Mouse (Mus musculus) c-Kit-positive CD71-positive TER-119-negative erythroid progenitor cells, embryonic 14.5 days (primary cell): ENCODE results near the gene Tpm3.
"Not testable (repeated sequence)": the region's sequence is repeated elsewhere in the genome, so short reads cannot be mapped to it uniquely, and the experiment has no call there.

Experiments used
- DNase-seq: peaks from one replicate; pipeline ENCODE4 v3.0.0-alpha.2; 2013; ENCODE audit warnings: low read depth

Gene Tpm3

DNA sequence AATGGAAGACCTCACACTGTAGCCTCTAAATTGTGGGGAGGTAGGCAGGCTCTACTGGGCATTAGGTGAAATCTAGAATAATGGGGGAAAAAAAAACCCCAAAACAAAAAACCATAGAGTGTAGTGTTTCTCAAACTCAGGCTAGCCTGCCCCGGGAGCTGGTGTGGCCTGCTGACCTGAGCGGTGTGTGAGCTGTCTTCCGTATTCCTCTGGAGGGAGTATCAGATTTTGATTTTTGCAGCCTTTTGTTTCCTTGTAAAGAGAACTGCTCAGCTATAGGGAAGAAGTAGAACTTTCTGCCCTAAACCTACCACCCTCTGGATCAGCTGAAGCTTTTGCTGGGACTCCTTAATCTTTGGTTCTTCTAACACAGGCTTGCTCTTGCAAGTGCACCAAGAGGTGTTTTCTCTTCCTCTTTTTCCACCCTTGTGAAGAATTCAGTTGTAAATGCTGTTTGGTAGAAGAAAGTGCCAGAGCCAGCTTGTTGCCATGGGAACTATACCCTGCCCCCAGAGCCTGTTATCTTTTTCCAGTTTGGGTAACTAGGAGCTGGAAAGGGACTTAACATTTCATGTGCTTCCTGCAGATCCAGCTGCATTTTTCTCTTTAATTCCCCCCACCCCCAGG, 11.4 kb downstream of the Tpm3 start:
- no peak for DNase-seq

- DNase-seq = no peak
Measured at GRCm38 (mm10) chr3:90084790-90085189, 12.3 kb downstream of the Tpm3 start.

DNA sequence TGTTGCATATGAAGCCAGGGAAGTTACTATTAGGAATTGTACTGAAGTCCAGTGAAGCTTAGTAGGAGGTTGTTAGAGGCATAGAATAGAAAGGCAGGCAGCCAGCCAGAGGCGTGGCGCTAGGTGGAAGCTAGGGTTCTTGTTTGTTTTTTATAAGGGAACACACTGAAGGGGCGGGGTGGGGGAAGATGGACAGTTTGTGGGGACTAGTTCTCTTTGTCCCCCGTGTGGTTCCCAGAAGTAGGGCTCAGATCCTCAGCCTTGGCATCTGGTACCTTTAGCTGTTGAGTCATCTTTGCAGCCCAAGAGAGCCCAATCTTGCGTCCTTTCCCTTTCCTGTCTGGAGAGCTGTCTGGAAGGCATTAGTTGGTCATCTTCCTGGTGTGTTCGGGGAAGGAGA, 12.8 kb downstream of the Tpm3 start:
- no peak for DNase-seq

DNA sequence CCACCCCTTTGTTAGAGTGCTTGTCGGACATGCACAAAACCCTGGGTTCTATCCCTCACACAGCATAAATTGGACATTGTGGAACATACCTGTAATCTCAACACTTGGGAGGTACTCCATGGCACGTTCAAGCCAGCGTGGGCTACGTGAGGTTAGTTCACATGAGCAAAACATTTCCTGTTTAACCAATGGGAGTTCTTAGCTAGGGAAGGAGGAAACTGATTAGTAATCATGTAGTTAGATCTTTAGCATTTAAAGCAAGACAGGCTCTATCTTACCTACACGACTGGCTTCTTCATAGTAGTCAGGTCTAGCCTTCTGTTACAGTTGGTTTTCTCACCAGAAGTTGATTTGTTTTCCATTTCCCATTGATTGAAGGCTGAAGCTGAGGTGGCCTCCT, 13.6 kb downstream of the Tpm3 start:
- DNase-seq = no peak

DNA sequence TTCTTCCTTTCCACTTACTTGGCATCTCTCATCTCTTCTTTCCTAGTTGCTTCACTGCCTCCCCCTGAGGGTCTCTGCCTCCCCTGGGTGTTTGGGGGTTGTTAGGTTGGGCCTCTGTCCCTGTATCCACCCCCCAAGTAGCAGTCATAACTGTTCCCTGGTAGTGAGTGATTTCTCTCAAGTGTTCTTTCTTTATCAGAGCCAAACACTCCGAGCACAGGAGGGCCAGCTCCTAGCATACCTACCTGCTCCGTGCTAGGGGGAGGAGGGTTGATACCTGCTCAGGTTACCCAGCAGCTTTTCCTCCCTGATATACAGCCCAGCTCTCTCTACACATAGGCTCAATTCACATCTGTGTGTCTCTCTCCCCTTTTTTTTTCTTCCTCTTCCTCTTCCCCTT, 16.2 kb downstream of the Tpm3 start:
- no peak for DNase-seq

DNA sequence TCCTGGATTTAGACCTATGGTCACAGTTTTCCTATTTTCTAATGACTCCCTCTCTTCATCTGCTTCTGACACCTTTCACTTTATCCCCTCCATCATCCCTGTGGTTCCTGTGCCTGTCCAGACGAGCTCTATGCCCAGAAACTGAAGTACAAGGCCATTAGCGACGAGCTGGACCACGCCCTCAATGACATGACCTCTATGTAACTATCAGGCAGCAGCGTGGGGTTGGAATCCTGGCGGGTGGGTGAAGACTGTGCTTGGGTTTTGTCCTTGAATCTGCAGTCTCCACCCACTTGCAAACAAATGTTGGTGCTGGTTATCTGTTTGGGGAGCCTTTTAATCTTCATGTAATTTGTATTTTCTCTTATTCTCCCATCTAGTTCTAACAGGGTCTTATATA, 18.4 kb downstream of the Tpm3 start:
- no peak for DNase-seq

DNA sequence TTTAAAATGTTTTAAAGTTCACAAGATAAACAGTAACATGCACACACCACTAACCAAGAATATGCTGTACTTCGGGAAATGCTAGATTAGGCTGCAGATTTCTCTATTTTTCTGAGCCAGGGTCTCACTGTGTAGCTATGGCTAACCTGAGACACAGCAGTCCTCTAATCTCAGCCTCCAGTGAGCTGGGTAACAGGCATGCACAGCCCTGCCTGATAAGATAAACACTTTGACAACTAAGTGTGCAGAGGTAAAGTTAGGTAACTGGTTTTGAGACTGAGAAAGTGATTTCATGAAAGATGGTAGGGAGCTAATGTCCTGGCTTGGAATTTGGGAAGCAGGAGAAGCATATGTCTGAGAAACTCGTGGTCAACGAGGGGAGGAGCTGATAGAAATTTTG, 22.0 kb downstream of the Tpm3 start:
- no peak for DNase-seq

- DNase-seq = no peak
Measured at GRCm38 (mm10) chr3:90097928-90098327, 25.5 kb downstream of the Tpm3 start.

DNA sequence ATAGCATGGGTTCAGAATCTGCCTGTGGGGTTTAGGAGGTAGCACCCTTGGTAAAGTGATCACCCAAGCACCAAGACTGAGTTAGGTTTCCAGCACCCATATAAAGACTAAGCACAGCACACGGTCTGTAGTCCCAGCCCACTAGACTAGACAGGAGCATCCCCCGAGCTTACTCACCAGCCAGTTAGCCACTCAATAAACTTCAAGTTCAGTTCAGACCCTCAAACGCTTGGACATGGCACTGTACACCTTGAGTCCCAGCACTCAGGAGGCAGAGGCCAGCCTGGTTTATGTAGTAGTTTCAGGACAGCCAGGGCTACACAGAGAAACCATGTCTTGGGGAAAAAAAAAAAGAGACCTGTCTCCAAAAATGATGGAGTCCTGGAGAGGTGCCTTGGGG, 28.6 kb downstream of the Tpm3 start:
- no peak for DNase-seq

DNA sequence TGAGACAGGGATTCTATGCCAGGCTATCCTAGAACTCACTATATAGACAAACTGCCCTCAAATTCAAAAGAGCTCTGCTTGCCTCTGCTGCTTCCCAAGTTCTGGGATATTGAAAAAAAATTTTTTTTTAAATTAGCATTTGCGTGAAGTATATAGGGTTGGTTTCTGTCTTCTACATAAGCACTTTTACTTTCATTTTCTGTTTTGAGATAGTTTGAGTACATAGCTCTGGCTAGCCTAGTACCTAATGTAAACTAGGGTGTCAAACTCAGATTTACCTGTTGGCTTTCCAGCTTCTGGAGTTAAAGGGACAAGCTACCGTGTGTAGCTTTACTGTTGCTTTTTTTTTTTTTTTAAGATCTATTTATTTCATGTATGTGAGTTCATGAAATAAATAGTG, 29.2 kb downstream of the Tpm3 start:
- no peak for DNase-seq

- no peak for DNase-seq
Measured at GRCm38 (mm10) chr3:90102239-90102638, 29.8 kb downstream of the Tpm3 start.

DNA sequence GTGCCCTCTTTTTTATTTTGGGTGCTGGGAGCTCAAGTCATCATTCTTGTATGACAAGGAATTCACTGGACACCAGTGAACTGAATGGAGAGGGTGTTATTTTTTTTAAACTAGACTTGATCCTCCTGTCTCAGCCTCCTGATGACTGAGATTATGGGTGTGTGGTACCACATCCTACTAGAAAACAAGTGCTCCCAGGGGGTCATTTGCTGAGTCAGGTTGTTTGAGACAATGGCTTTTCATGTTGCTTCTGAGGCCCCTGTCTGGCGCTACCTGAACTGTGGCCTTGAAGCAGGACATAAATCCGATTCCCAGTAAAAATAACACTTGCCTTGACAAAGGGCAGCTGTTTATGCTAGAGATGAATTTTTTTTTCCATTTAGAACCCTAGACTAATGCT, 30.7 kb downstream of the Tpm3 start:
- DNase-seq = no peak

GRCm38 (mm10) chr3:90103938-90104337, 31.5 kb downstream of the Tpm3 start, which contains the start of gene Nup210l:
Gene Nup210l, plus strand, starts transcription at chr3:90104132.
- no peak for DNase-seq

GRCm38 (mm10) chr3:90111706-90112105, 39.3 kb downstream of the Tpm3 start:
- DNase-seq = no peak

GRCm38 (mm10) chr3:90114342-90114741, 41.9 kb downstream of the Tpm3 start:
- DNase-seq = no peak

DNA sequence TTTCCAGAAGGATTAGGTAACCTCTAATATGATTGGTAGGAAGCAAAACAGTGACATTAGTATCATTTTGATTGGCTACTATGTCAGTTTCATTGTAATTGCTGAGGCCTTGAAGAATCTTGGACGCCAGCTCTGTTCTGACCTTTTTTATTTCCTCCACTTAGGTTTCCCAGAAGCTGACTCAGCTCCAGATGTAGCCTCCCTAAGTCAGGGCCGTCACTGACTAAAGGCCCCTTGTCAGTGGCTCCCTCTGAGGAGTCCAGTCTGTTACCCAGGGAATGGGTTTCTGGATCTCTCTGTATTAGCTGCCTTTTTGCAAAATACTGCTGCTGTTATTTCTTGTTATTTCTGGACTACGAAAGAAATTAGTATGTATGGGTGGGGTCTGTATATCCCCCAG, 43.1 kb downstream of the Tpm3 start:
- no peak for DNase-seq

- DNase-seq = no peak
Measured at GRCm38 (mm10) chr3:90118132-90118790, 45.8 kb downstream of the Tpm3 start.

GRCm38 (mm10) chr3:90122036-90122435, 49.6 kb downstream of the Tpm3 start:
- DNase-seq = not testable (repeated sequence)

DNA sequence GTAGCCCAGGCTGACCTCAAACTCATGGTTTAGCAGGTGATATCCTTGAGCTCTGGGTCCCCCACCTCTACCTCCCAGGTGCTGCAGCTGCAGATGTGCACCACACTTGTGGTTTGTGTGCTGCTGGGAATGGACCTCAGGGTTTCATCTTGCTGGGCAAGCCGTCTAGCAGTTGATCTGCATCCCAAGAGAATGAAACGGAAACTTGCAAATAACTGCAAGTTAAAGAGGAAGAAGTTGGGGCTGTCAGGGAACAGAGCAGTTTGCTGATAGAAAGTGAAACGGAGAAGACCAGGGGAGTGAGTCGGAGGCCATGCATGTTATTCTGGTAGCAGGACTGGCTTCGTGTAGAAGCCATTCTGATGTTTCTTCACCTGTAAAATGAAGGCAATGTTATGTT, 53.3 kb downstream of the Tpm3 start:
- no peak for DNase-seq

GRCm38 (mm10) chr3:90127881-90128280, 55.4 kb downstream of the Tpm3 start:
- DNase-seq = no peak

GRCm38 (mm10) chr3:90132745-90133144, 60.3 kb downstream of the Tpm3 start:
- no peak for DNase-seq

GRCm38 (mm10) chr3:90133331-90133730, 60.9 kb downstream of the Tpm3 start:
- DNase-seq = no peak

- DNase-seq = no peak
Measured at GRCm38 (mm10) chr3:90134483-90134882, 62.0 kb downstream of the Tpm3 start.

DNA sequence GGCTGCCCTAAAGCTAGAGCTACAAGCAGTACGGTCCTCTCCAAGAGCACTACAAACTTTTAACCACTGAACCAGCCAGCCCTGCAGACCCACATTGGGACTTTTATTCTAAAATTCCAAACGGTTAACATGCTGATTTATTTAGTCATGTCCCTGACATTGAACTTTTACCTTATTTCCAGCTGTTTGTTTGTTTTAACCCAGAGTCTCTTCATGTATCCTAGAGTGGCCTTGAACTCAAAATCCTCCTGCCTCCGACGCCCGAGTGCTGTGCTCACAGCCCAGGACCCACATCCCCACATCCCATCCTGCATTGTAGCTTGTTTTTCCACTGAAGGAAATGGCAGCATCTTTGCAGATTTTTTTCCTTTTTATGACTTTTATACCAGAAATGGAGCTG, 62.5 kb downstream of the Tpm3 start:
- no peak for DNase-seq
